Mouse (Mus musculus): ENCODE measurements around the gene Bbs4.

DNA sequence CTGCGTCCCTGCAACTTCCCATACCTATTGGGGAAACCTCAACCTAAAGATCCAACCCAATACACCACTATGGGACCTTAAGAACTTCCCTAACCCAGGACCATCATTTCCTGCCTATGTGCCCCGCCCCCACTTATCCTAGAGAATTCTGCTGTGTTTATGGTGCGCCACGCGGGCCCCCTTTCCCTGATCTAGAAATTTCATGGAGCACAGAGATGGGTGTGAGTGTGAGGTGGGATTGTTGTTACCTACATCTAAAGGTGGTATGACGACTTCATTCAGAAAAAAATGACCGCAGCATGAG is 70.7 kb downstream of the Bbs4 start:
- TF ChIP-seq POLR2A (IDR thresholded peaks at IDR 0.05; ENCODE audit: extremely low read depth, insufficient read depth, low read length) (no peak), CTCF (IDR thresholded peaks at IDR 0.05; ENCODE audit: low read depth, low read length) (no peak)
